Mouse (Mus musculus): ENCODE measurements around the gene 2900026A02Rik.

DNA sequence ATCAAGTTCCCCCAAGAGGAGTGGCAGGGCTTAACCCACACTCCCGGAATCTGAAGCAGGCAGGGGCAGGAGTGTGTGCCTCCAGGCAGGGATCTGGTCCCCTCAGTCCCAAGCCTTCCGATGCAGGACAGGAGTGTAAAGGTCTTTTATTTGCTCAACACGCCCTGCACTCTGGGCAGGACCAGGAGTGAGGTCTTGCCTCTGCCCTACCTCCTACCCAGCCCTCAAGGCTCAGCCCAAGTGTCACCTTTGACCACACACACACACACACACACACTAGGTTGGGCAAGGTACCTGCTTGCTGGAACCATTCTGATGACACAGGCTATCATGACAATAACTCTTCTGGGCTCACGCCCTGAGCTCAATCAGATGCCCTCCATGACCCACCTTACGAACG is 1.6 kb downstream of the 2900026A02Rik start:
- TF ChIP-seq CTCF (IDR thresholded peaks at IDR 0.05; ENCODE audit: borderline replicate concordance, insufficient read depth, low read length) (no peak), POLR2A (IDR thresholded peaks at IDR 0.05; ENCODE audit: low read depth, low read length) (no peak)
